Mouse (Mus musculus): Measurements from ENCODE around the gene Olfr307.

GRCm38 (mm10) chr7:86321323-86321722 is 16.1 kb downstream of the Olfr307 start:
- TF ChIP-seq POLR2A (IDR thresholded peaks at IDR 0.05; ENCODE audit: low read depth, low read length) (no peak), CTCF (IDR thresholded peaks at IDR 0.05; ENCODE audit: extremely low read depth, insufficient read length, insufficient replicate concordance, low read depth, low read length) (no peak)
